Mouse (Mus musculus) spleen, adult 2 months (tissue): Measurements from ENCODE around the gene Gpc5.

Experiments
- CTCF ChIP-seq: fragments of 200-500 bp; IDR thresholded peaks from 2 replicates; pipeline ENCODE4 v1.5.1; 2011; ENCODE audit warnings: mild to moderate bottlenecking, inconsistent platforms; ENCODE audit not compliant: insufficient read depth, insufficient read length, insufficient replicate concordance; ENCODE audit errors: extremely low read depth
- POLR2A ChIP-seq: fragments of 200-500 bp; IDR thresholded peaks from 2 replicates; pipeline ENCODE4 v1.6.1; 2011; ENCODE audit warnings: low read depth, low read length, inconsistent platforms

GRCm38 (mm10) chr14:115391831-115392230, 299.8 kb downstream of the Gpc5 start:
- no peak for TF ChIP-seq CTCF
- TF ChIP-seq POLR2A = no peak
